Mouse (Mus musculus) olfactory bulb, adult 2 months (tissue): ENCODE results near the gene Cdc123.

Experiments
- CTCF ChIP-seq: fragments of 200-500 bp; IDR thresholded peaks from 2 replicates; pipeline ENCODE4 v1.5.1; 2012; ENCODE audit warnings: low read depth, mild to moderate bottlenecking, low read length, moderate library complexity; ENCODE audit not compliant: insufficient read depth
- POLR2A ChIP-seq: fragments of 200-500 bp; IDR thresholded peaks from 2 replicates; pipeline ENCODE4 v1.6.1; 2012; ENCODE audit warnings: mild to moderate bottlenecking, low read depth, low read length, moderate library complexity; ENCODE audit not compliant: insufficient read depth

DNA sequence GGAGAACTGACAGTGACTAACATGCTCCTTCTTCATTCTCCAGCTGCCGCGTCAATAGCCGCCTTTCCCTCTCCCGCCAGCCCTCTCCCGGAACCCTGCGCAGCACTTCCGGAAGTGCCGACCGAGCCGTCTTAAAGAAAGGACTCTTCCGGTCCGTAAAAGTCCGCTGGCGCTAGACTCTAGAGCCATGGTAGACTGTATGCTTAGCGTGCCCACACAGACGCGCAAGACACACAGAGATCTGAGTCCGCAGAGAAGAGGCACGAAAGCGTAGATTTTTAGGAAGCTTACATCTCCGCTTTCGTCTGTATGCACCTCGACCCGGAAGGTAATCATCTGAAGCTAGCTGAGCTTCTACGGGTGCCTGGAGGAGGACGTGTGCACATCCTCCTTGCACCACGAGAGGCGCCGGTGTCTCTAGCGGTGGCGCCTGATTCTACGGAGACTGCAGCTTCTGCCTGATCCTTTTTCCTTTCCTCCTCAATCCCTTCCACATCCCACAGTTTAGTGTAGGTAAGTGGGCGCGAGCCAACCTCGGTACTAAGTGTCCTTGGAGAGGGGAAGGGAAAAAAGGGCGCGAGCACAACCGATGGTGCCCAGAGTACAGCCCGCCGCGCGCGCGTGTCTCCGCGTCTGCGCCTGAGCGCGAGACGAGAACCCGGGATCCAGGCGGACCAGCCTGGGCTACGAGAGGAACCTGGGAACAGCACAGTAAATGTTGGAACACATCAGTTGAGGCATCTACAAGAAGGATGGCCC lies at the start of gene Cdc123, which contains the start of gene Nudt5:
- TF ChIP-seq CTCF (peak; percentile 64), POLR2A (no peak; the same call in 1 of the 2 replicates)
